Mouse (Mus musculus) lung, postnatal 0 days (tissue): ENCODE measurements around the gene Efna2.

Experiments
- CTCF ChIP-seq: IDR thresholded peaks from 2 replicates; pipeline ENCODE4 v1.5.1; 2016; ENCODE audit warnings: antibody characterized with exemption, mild to moderate bottlenecking
- EP300 ChIP-seq: IDR thresholded peaks from 2 replicates; pipeline ENCODE4 v1.6.1; 2016; ENCODE audit warnings: antibody characterized with exemption, mild to moderate bottlenecking, control low read depth

- TF ChIP-seq CTCF = no peak
- no peak for TF ChIP-seq EP300
Observed at GRCm38 (mm10) chr10:80138553-80139438, 40.5 kb upstream of the Efna2 start, which contains the start of gene Atp5d.
